Mouse (Mus musculus): ENCODE measurements around the gene Cyth1.

- TF ChIP-seq EP300 (IDR thresholded peaks at IDR 0.05; ENCODE audit: insufficient read depth, low read depth, low read length): no peak
- TF ChIP-seq CTCF (IDR thresholded peaks at IDR 0.05; ENCODE audit: low read depth, low read length): no peak
Observed at GRCm38 (mm10) chr11:118265621-118266020, 17.2 kb upstream of the Cyth1 start.

Data from ES-Bruce4 (cell line).